9 mouse cellular contexts compared by ENCODE assay signal in the genomic region with DNA sequence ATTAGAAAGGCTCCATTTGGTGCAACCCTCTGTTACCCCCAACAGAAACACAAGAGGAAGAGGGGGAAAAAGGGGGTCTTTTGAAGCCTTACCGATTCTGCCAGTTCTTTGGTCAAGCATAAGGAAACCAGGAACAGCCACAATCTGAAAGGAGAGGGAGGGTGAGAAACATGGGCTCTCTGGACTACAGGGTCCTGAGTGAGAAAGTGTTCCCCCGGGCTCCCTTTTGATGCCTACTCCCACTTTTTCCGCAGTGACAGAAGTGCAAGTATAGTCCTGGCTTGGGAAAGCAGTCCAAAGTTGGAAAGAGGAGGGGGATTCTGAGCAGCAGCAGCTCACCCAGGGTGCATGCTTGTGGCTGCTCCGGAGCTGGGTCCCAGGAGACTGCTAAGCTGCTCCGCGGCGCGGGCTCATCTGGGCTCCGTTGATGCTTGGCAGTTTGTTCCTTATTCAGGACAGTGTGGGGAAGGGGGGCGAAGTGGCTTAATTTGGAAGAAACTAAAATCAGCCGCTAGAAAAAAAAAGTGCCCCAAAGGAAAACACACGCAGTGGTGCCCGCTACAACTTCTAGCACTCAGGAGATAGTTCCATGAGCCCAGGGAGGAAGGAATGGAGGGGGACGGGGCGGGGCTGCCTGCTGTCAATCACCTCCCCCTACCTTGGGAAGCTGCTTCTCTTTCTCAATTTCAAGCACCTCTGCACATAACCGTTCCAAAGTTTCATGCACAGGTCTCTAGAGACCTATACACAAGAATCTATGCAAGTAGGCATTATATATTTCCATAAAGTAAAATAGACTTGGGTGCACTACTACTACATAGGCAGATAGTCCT. TPM values are rescaled to one million over a fixed set of nuclear protein-coding genes. Genes with fewer than 3 reads are reported as not detected.
A peak's percentile ranks its signal among the peaks of the same experiment; 100 is the strongest.
DNase-seq lines count a peak whose midpoint lies in the region; ATAC-seq and TF ChIP-seq lines count a peak whose summit lies in the region.
"Had no signal": no experiment of that assay in that cellular context is flagged by ENCODE, and none has a peak within 500 bp of the region (broad histone marks: within the 10 kb centered on the region; RNA-seq: fewer than 3 reads in every experiment).

Col4a6 (minus strand) TSS at position 607 of the 833 bp plus-strand sequence.

- 0 out of 2 replicates have a peak, but pooled peaks have one; percentile 28 for ATAC-seq in heart, embryonic 16.5 days (replicated peaks; ENCODE audit: extremely low read depth, insufficient read depth, low FRiP score)
- no peak for ATAC-seq in midbrain, embryonic 15.5 days (replicated peaks)
- no peak for ATAC-seq in CD4-positive, CD25-positive, alpha-beta regulatory T cell, adult 4 months

- no peak for DNase-seq in ES-E14 (ENCODE audit: low read depth, low spot score)
- peak; percentile 32 for DNase-seq in brain, embryonic 14.5 days (ENCODE audit: low read depth)
- DNase-seq in kidney, postnatal 25 days, result peak; percentile 18 to 34
- no peak for DNase-seq in cerebellum, adult 11-12 months
- DNase-seq in spleen, postnatal 36 days (ENCODE audit: low spot score in 2 of 2), result no peak

- H3K27me3 ChIP-seq in heart, embryonic 16.5 days (ENCODE audit: control insufficient read depth, insufficient read depth, low read length), result no peaks in the 10 kb centered on the region
- peaks cover 25% of the 10 kb centered on the region for H3K27me3 ChIP-seq in midbrain, embryonic 15.5 days (replicated peaks)

- in situ Hi-C loops in ES-E14 (cut with MboI; ENCODE audit: low sequenced_read_pairs in 2 of 2, unreplicated experiment in 2 of 2), result no loop called here

- peak within 1 kb of the TSS; percentile 65 for H3K4me2 ChIP-seq in heart, embryonic 16.5 days (ENCODE audit: low read depth, low read length)
- peak within 1 kb of the TSS; percentile 66 for H3K4me2 ChIP-seq in midbrain, embryonic 15.5 days

- H3K27ac ChIP-seq in ES-E14 (ENCODE audit: insufficient read depth, low read depth, low read length, poor library complexity, severe bottlenecking), result no peak within 1 kb of the TSS
- no peak within 1 kb of the TSS for H3K27ac ChIP-seq in heart, embryonic 16.5 days (ENCODE audit: low read length)
- no peak within 1 kb of the TSS for H3K27ac ChIP-seq in midbrain, embryonic 15.5 days

- peak within 1 kb of the TSS; percentile 51 to 54 for H3K4me3 ChIP-seq in ES-E14 (ENCODE audit: insufficient read depth in 1 of 2, low read depth in 1 of 2, low read length in 2 of 2, poor library complexity in 1 of 2, severe bottlenecking in 1 of 2)
- peak within 1 kb of the TSS; percentile 58 for H3K4me3 ChIP-seq in heart, embryonic 16.5 days (ENCODE audit: low read length)
- peak within 1 kb of the TSS; percentile 41 for H3K4me3 ChIP-seq in midbrain, embryonic 15.5 days

- no peaks in the 10 kb centered on the region for H3K4me1 ChIP-seq in ES-E14 (ENCODE audit: control insufficient read depth in 2 of 2, insufficient read depth in 2 of 2, low read length in 2 of 2, poor library complexity in 1 of 2)
- H3K4me1 ChIP-seq in heart, embryonic 16.5 days (ENCODE audit: control insufficient read depth, insufficient read depth, low read length), result no peaks in the 10 kb centered on the region
- H3K4me1 ChIP-seq in midbrain, embryonic 15.5 days, result no peaks in the 10 kb centered on the region

- TF ChIP-seq POLR2A in brain, embryonic 14.5 days (IDR thresholded peaks at IDR 0.05; ENCODE audit: borderline replicate concordance, extremely low read depth, insufficient read depth, insufficient read length, poor library complexity, severe bottlenecking), result no peak

- H3K9ac ChIP-seq in ES-E14 (ENCODE audit: insufficient read depth, low read depth, low read length, poor library complexity, severe bottlenecking), result no peak within 1 kb of the TSS
- H3K9ac ChIP-seq in heart, embryonic 16.5 days (ENCODE audit: low read length), result peak within 1 kb of the TSS; percentile 52
- no peak within 1 kb of the TSS for H3K9ac ChIP-seq in midbrain, embryonic 15.5 days

- H3K9me3 ChIP-seq in ES-E14 (ENCODE audit: control insufficient read depth, insufficient read depth, low read depth, low read length), result no peaks in the 10 kb centered on the region
- no peaks in the 10 kb centered on the region for H3K9me3 ChIP-seq in heart, embryonic 16.5 days (replicated peaks; ENCODE audit: control insufficient read depth, low read length)
- no peaks in the 10 kb centered on the region for H3K9me3 ChIP-seq in midbrain, embryonic 15.5 days

- no peak for TF ChIP-seq CTCF in brain, embryonic 14.5 days (IDR thresholded peaks at IDR 0.05; ENCODE audit: borderline replicate concordance, extremely low read depth, insufficient read depth, insufficient read length)

- no peaks in the 10 kb centered on the region for H3K36me3 ChIP-seq in ES-E14 (ENCODE audit: control insufficient read depth, insufficient read depth, low read length, poor library complexity, severe bottlenecking)
- H3K36me3 ChIP-seq in heart, embryonic 16.5 days (ENCODE audit: control insufficient read depth, insufficient read depth), result no peaks in the 10 kb centered on the region
- no peaks in the 10 kb centered on the region for H3K36me3 ChIP-seq in midbrain, embryonic 15.5 days (replicated peaks)

- WGBS in heart, embryonic 16.5 days, result 11% methylated on average over 16 of the region's 16 CpGs
- WGBS in midbrain, embryonic 15.5 days, result 25% methylated on average over 16 of the region's 16 CpGs

TF ChIP-seq in ES-E14, 5 proteins besides CTCF, POLR2A, EP300 and RAD21:
- TF ChIP-seq CHD2 (IDR thresholded peaks at IDR 0.05; ENCODE audit: low read depth, low read length), result no peak
- TF ChIP-seq MAFK (IDR thresholded peaks at IDR 0.05; ENCODE audit: insufficient read depth, low read depth, low read length), result no peak
- TF ChIP-seq HCFC1 (IDR thresholded peaks at IDR 0.05; ENCODE audit: borderline replicate concordance, insufficient read depth, low read length), result no peak
- no peak for TF ChIP-seq ZC3H11A (IDR thresholded peaks at IDR 0.05; ENCODE audit: borderline replicate concordance, low read depth, low read length)
- TF ChIP-seq ZNF384 (IDR thresholded peaks at IDR 0.05; ENCODE audit: low read depth, low read length), result no peak
TF ChIP-seq in ES-E14: peak in this region for 0.

RNA-seq across cellular contexts. Expression of gene Col4a6, which starts in this region (rescaled TPM):
- total RNA-seq in ES-E14 (2012; rRNA removed), result 0.42 and 1.2 TPM in 2 replicates
- polyA plus RNA-seq in brain, embryonic 14.5 days (2012; rRNA removed), result 2.3 and 4.6 TPM in 2 replicates
- polyA plus RNA-seq in heart, embryonic 16.5 days (2015; fragmentation: Nextera tagmentation; extraction: Ambion mirVana), result 3.8 and 5.2 TPM in 2 replicates
- 2.8 and 3.0 TPM in 2 replicates for polyA plus RNA-seq in midbrain, embryonic 15.5 days (2015; fragmentation: Nextera tagmentation; extraction: Ambion mirVana)
- not detected for polyA plus RNA-seq in CD4-positive, CD25-positive, alpha-beta regulatory T cell, adult 4 months (2017; shearing (Covaris generic))
- total RNA-seq: neutrophil, adult 5-6 weeks had no signal

Comparison
In these comparisons a context has a peak if more than half of its experiments do, and no peak if none do; other contexts are left out.
1. DNase-seq: peak in brain, embryonic 14.5 days (single experiment) and kidney, postnatal 25 days (2 of 2); none in ES-E14 (single experiment), cerebellum, adult 11-12 months (single experiment) and spleen, postnatal 36 days (0 of 2).
2. Peak in every context shown above with its lines, with median percentiles within 50 percentile points of each other: H3K4me3 ChIP-seq.